Mouse (Mus musculus) olfactory bulb, adult 2 months (tissue): ENCODE measurements around the gene Fem1b.

Source experiments
- CTCF ChIP-seq: fragments of 200-500 bp; IDR thresholded peaks from 2 replicates; pipeline ENCODE4 v1.5.1; 2012; ENCODE audit warnings: low read depth, mild to moderate bottlenecking, low read length, moderate library complexity; ENCODE audit not compliant: insufficient read depth
- POLR2A ChIP-seq: fragments of 200-500 bp; IDR thresholded peaks from 2 replicates; pipeline ENCODE4 v1.6.1; 2012; ENCODE audit warnings: mild to moderate bottlenecking, low read depth, low read length, moderate library complexity; ENCODE audit not compliant: insufficient read depth

- TF ChIP-seq CTCF (no peak), POLR2A (no peak)
These were observed 42.7 kb upstream of the Fem1b start for GRCm38 (mm10) chr9:62854483-62854882.
